Mouse (Mus musculus): ENCODE results near the gene Fam193b. TPM values are rescaled to one million over a fixed set of nuclear protein-coding genes. Genes with fewer than 3 reads are reported as not detected.
"Not testable (repeated sequence)": the region's sequence is repeated elsewhere in the genome, so short reads cannot be mapped to it uniquely, and the experiment has no call there.

Gene Fam193b
- polyA plus RNA-seq, 1 experiment from 2014 or later, result 17.1 TPM

- no peak for ATAC-seq (replicated peaks; ENCODE audit: insufficient number of reproducible peaks, insufficient read depth, low FRiP score, low read depth)
- Histone ChIP-seq H3K4me1 (replicated peaks) (peaks cover 16% of the 10 kb centered on the region), H3K27me3 (no peaks in the 10 kb centered on the region), H3K9ac (no peak overlapping the region), H3K4me2 (peak overlapping the region; percentile 21; the same call in 1 of the 2 replicates), H3K4me3 (0 out of 2 replicates have a peak overlapping the region, but pooled peaks have one; percentile 4), H3K36me3 (0 out of 2 replicates have a peak, but pooled peaks cover 5% of the 10 kb centered on the region), H3K9me3 (replicated peaks) (no peaks in the 10 kb centered on the region), H3K27ac (no peak overlapping the region)
- WGBS, result 81% methylated on average over 2 of the region's 2 CpGs
Observed at GRCm38 (mm10) chr13:55571977-55572376, 1.1 kb upstream of the Fam193b start.

- under 1% methylated on average over 47 of the region's 47 CpGs for whole genome bisulfite sequencing
- H3K9me3 ChIP-seq (replicated peaks), result no peaks in the 10 kb centered on the region
- H3K27me3 ChIP-seq, result no peaks in the 10 kb centered on the region
- H3K4me1 ChIP-seq (replicated peaks), result peaks cover 16% of the 10 kb centered on the region
- peak overlapping the region; percentile 83 for H3K4me2 ChIP-seq
- peak; percentile 69 for ATAC-seq (replicated peaks; ENCODE audit: insufficient number of reproducible peaks, insufficient read depth, low FRiP score, low read depth)
- H3K9ac ChIP-seq, result peak overlapping the region; percentile 96
- 0 out of 2 replicates have a peak, but pooled peaks cover 5% of the 10 kb centered on the region for H3K36me3 ChIP-seq
- peak overlapping the region; percentile 84 for H3K27ac ChIP-seq
- peak overlapping the region; percentile 93 for H3K4me3 ChIP-seq
Observed at GRCm38 (mm10) chr13:55570286-55570973, 490 bp downstream of the Fam193b start.

- 12% methylated on average over 16 of the region's 16 CpGs for WGBS
- Histone ChIP-seq H3K4me3 (peak overlapping the region; percentile 93), H3K27me3 (no peaks in the 10 kb centered on the region), H3K9ac (peak overlapping the region; percentile 96), H3K4me1 (replicated peaks) (peaks cover 16% of the 10 kb centered on the region), H3K36me3 (0 out of 2 replicates have a peak, but pooled peaks cover 5% of the 10 kb centered on the region), H3K9me3 (replicated peaks) (no peaks in the 10 kb centered on the region), H3K4me2 (peak overlapping the region; percentile 83), H3K27ac (peak overlapping the region; percentile 84)
- no peak for ATAC-seq (replicated peaks; ENCODE audit: insufficient number of reproducible peaks, insufficient read depth, low FRiP score, low read depth)
Observed at GRCm38 (mm10) chr13:55569726-55570285, 1.1 kb downstream of the Fam193b start.

GRCm38 (mm10) chr13:55568524-55568923 lies 2.4 kb downstream of the Fam193b start:
- WGBS, result 84% methylated on average over 4 of the region's 4 CpGs
- not testable (repeated sequence) for H3K27me3 ChIP-seq; H3K4me3 ChIP-seq; ATAC-seq (replicated peaks; ENCODE audit: insufficient number of reproducible peaks, insufficient read depth, low FRiP score, low read depth); H3K9me3 ChIP-seq (replicated peaks); H3K9ac ChIP-seq; H3K27ac ChIP-seq; H3K36me3 ChIP-seq; H3K4me2 ChIP-seq
- H3K4me1 ChIP-seq (replicated peaks), result peaks cover 16% of the 10 kb centered on the region

GRCm38 (mm10) chr13:55567949-55568348 lies 3.0 kb downstream of the Fam193b start:
- peaks cover 16% of the 10 kb centered on the region for H3K4me1 ChIP-seq (replicated peaks)
- no peaks in the 10 kb centered on the region for H3K9me3 ChIP-seq (replicated peaks)
- no peak overlapping the region for H3K9ac ChIP-seq
- 0 out of 2 replicates have a peak, but pooled peaks cover 5% of the 10 kb centered on the region for H3K36me3 ChIP-seq
- H3K27me3 ChIP-seq, result no peaks in the 10 kb centered on the region
- no peak overlapping the region for H3K4me2 ChIP-seq
- no peak overlapping the region for H3K4me3 ChIP-seq
- ATAC-seq (replicated peaks; ENCODE audit: insufficient number of reproducible peaks, insufficient read depth, low FRiP score, low read depth), result no peak
- WGBS, result 85% methylated on average over 2 of the region's 2 CpGs
- no peak overlapping the region for H3K27ac ChIP-seq

DNA sequence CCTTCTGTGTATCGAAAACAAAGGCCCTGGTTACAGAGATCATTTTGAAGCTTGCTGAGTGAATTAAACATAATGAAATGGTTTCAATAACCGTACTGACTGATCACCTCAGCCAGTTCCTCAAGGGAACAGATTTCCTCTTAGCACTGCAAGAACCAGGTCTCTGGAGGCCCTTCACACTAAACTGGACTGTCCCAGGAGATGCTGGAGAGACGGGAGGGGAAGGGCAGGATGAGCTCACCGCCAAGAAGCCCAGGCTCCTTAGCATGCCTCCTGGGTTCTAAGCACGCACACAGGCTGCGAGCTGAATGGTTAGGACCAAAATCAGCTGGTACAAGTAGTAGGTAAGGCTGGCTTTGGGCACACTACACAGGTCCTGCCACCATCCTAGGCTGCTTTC lies 3.9 kb downstream of the Fam193b start:
- no peaks in the 10 kb centered on the region for H3K27me3 ChIP-seq
- no peak overlapping the region for H3K4me3 ChIP-seq
- H3K27ac ChIP-seq, result no peak overlapping the region
- no peak for ATAC-seq (replicated peaks; ENCODE audit: insufficient number of reproducible peaks, insufficient read depth, low FRiP score, low read depth)
- no peaks in the 10 kb centered on the region for H3K9me3 ChIP-seq (replicated peaks)
- 0 out of 2 replicates have a peak, but pooled peaks cover 5% of the 10 kb centered on the region for H3K36me3 ChIP-seq
- H3K4me1 ChIP-seq (replicated peaks), result peaks cover 16% of the 10 kb centered on the region
- H3K4me2 ChIP-seq, result no peak overlapping the region
- WGBS, result 81% methylated on average over 6 of the region's 6 CpGs
- no peak overlapping the region for H3K9ac ChIP-seq

DNA sequence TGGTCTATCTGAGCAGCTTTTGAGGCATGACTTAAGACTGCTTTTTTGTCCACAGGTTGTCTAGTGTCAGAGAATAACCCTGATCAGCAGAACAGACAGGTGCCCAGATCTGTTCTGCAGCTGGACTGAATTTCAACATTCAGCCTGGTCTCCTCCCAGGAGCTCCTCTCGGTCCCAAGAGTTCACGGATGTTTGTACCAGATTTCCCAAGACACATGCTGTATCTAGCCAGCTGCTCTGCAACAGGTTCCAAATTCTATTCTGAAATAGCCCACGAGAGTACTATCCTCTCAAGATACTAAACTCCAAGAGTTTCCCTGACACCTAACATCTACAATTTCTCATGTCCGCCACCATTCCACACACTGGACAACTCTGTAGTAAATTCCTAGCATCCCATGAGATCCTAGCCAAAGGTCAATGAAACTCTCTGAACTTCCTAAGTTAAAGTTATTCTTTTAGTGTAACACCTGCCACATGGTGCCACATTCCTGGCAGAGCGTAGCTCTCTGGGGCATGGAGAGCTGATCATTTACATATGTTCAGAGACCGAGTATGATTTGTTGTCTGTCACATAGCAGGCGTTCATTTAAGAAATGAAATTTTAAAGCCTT lies 7.5 kb downstream of the Fam193b start:
- no peaks in the 10 kb centered on the region for H3K9me3 ChIP-seq (replicated peaks)
- no peak overlapping the region for H3K9ac ChIP-seq
- H3K36me3 ChIP-seq, result 0 out of 2 replicates have a peak, but pooled peaks cover 3% of the 10 kb centered on the region
- no peaks in the 10 kb centered on the region for H3K27me3 ChIP-seq
- 83% methylated on average over 7 of the region's 7 CpGs for WGBS
- H3K27ac ChIP-seq, result no peak overlapping the region
- no peak overlapping the region for H3K4me2 ChIP-seq
- no peak for ATAC-seq (replicated peaks; ENCODE audit: insufficient number of reproducible peaks, insufficient read depth, low FRiP score, low read depth)
- no peak overlapping the region for H3K4me3 ChIP-seq
- H3K4me1 ChIP-seq (replicated peaks), result no peaks in the 10 kb centered on the region

DNA sequence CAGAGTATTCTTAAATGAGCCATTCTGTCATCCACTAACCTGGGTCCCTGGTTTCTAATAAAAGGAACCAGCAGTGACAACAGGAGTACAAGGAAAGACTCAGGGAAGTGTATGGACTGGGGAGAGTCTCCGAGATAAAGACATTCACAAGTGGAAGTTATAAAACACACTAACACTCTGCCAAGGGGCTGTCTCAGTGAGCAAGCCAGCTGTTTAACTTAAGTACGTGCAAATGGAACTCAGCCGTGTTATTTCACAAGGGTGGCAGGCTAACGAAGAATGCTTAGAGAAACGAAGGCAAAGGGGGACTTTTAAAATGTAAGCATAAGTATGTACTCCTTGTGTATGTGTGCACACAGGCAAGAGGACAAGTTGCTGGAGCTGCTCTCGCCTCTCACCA lies 13.4 kb downstream of the Fam193b start:
- Histone ChIP-seq H3K4me1 (replicated peaks) (no peaks in the 10 kb centered on the region), H3K4me2 (no peak overlapping the region), H3K27ac (no peak overlapping the region), H3K9me3 (replicated peaks) (no peaks in the 10 kb centered on the region), H3K4me3 (no peak overlapping the region), H3K36me3 (peaks cover 23% of the 10 kb centered on the region; the same call in 1 of the 2 replicates), H3K9ac (no peak overlapping the region), H3K27me3 (no peaks in the 10 kb centered on the region)
- ATAC-seq (replicated peaks; ENCODE audit: insufficient number of reproducible peaks, insufficient read depth, low FRiP score, low read depth), result no peak
- 80% methylated on average over 6 of the region's 6 CpGs for WGBS

DNA sequence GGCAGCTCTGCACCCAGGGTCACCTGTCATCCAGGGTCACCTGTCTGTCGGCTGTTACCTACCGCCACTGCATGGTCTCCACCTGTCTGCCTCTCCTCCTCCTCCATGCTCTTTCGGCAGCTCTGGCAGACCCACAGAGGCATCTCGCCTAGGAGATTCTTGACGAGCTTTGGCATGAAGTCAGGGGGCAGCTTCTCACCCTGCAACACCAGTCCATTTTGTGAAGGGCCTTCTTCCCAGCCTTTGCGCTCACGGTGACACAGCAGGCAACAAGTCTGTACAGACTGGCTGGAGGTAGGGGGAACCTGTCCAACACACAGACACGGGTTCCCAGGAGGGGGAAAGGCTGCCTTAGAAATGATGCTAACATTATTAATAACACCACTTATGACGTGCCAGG lies 15.0 kb downstream of the Fam193b start:
- Histone ChIP-seq H3K4me1 (replicated peaks) (no peaks in the 10 kb centered on the region), H3K4me3 (no peak overlapping the region), H3K9me3 (replicated peaks) (no peaks in the 10 kb centered on the region), H3K27me3 (no peaks in the 10 kb centered on the region), H3K4me2 (no peak overlapping the region), H3K36me3 (peaks cover 31% of the 10 kb centered on the region; the same call in 1 of the 2 replicates), H3K27ac (no peak overlapping the region), H3K9ac (no peak overlapping the region)
- ATAC-seq (replicated peaks; ENCODE audit: insufficient number of reproducible peaks, insufficient read depth, low FRiP score, low read depth), result no peak
- WGBS, result 87% methylated on average over 9 of the region's 9 CpGs

DNA sequence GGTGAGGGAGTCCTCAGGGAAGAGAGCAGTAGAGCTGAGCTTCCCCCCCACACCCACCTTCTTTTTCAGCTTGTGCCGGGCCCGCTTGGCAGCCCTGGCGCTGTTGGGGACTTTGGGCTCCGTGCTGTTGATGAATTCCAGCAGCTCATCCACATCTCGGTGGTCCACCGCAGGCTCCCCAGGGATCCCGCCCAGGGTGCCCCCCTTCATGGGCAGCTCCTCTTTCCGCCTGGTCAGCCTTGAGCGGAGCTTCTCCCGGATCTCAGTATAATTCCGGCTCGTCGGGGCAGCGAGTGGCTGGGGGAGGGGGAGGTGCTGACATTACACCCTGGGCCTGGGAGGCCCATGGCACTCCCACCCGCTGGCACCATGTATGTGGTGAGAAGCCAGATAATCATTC lies 21.9 kb downstream of the Fam193b start:
- no peaks in the 10 kb centered on the region for H3K4me1 ChIP-seq (replicated peaks)
- peaks cover 66% of the 10 kb centered on the region for H3K36me3 ChIP-seq
- no peak overlapping the region for H3K4me2 ChIP-seq
- no peak overlapping the region for H3K27ac ChIP-seq
- no peak overlapping the region for H3K9ac ChIP-seq
- WGBS, result 83% methylated on average over 15 of the region's 15 CpGs
- no peak for ATAC-seq (replicated peaks; ENCODE audit: insufficient number of reproducible peaks, insufficient read depth, low FRiP score, low read depth)
- H3K9me3 ChIP-seq (replicated peaks), result no peaks in the 10 kb centered on the region
- no peaks in the 10 kb centered on the region for H3K27me3 ChIP-seq
- H3K4me3 ChIP-seq, result no peak overlapping the region

- no peak overlapping the region for H3K4me3 ChIP-seq
- no peak overlapping the region for H3K9ac ChIP-seq
- H3K4me2 ChIP-seq, result no peak overlapping the region
- no peak overlapping the region for H3K27ac ChIP-seq
- no peaks in the 10 kb centered on the region for H3K4me1 ChIP-seq (replicated peaks)
- H3K27me3 ChIP-seq, result no peaks in the 10 kb centered on the region
- ATAC-seq (replicated peaks; ENCODE audit: insufficient number of reproducible peaks, insufficient read depth, low FRiP score, low read depth), result no peak
- H3K9me3 ChIP-seq (replicated peaks), result no peaks in the 10 kb centered on the region
- peaks cover 66% of the 10 kb centered on the region for H3K36me3 ChIP-seq
- WGBS, result 76% methylated on average over 5 of the region's 5 CpGs
Observed at GRCm38 (mm10) chr13:55548426-55548825, 22.5 kb downstream of the Fam193b start.

Measured in heart, embryonic 15.5 days (tissue).